Mouse (Mus musculus): ENCODE data around the gene Fads6. TPM values are rescaled to one million over a fixed set of nuclear protein-coding genes. Genes with fewer than 3 reads are reported as not detected.

The Fads6 gene
- polyA plus RNA-seq, 1 experiment from 2014 or later = 3.2 TPM

DNA sequence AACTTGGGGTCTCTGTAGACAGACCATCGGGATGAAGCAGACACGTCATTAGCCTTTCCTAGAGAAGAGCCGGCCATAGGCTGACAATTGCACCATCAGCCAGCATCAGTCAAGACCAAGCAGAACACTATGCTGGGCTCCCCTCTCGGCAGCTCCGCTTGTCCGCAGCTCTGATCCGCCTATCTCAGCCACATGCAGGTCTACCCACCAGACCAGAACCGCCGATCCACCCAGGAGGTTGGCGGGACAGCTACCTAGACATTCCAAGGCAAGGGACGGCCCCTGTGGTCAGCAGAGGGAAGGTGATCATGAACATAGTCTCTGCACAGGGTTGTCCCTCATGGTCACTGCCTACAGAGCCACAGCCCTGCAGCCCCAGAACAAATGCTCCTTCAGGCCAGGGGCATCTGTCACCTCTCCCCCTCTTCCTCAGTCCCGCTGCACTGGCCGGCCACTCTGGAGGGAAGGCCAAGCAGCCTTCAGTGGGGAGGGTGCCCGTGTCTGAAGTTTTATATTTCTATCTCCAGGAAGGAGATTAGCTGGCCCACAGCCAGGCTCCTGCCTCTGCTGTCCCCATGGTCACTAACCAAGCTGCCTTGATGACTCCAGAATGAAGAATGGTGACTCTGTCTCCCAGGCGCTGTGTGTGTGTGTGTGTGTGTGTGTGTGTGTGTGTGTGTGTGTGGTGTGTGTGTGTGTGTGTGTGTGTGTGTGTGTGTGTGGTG lies 63.0 kb downstream of the Fads6 start:
- ATAC-seq (replicated peaks; ENCODE audit: low FRiP score) (no peak), DNase-seq (ENCODE audit: low spot score) (no peak)
- no peaks in the 10 kb centered on the region for H3K27me3 ChIP-seq (replicated peaks; ENCODE audit: control insufficient read depth, insufficient read depth, low read length)
- H3K9me3 ChIP-seq (ENCODE audit: control insufficient read depth, low read length) = no peaks in the 10 kb centered on the region
- H3K4me3 ChIP-seq (ENCODE audit: low read depth, low read length) = no peak overlapping the region
- 81% methylated on average over 15 of the region's 15 CpGs for WGBS
- H3K4me1 ChIP-seq (replicated peaks; ENCODE audit: control insufficient read depth, insufficient read depth, low read length) = peaks cover 34% of the 10 kb centered on the region
- no peak overlapping the region for H3K9ac ChIP-seq (ENCODE audit: low read depth, low read length)
- no peaks in the 10 kb centered on the region for H3K36me3 ChIP-seq (ENCODE audit: control insufficient read depth, insufficient read depth, low read length)
- H3K27ac ChIP-seq (ENCODE audit: low read depth, low read length) = no peak overlapping the region
- H3K4me2 ChIP-seq = no peak overlapping the region

DNA sequence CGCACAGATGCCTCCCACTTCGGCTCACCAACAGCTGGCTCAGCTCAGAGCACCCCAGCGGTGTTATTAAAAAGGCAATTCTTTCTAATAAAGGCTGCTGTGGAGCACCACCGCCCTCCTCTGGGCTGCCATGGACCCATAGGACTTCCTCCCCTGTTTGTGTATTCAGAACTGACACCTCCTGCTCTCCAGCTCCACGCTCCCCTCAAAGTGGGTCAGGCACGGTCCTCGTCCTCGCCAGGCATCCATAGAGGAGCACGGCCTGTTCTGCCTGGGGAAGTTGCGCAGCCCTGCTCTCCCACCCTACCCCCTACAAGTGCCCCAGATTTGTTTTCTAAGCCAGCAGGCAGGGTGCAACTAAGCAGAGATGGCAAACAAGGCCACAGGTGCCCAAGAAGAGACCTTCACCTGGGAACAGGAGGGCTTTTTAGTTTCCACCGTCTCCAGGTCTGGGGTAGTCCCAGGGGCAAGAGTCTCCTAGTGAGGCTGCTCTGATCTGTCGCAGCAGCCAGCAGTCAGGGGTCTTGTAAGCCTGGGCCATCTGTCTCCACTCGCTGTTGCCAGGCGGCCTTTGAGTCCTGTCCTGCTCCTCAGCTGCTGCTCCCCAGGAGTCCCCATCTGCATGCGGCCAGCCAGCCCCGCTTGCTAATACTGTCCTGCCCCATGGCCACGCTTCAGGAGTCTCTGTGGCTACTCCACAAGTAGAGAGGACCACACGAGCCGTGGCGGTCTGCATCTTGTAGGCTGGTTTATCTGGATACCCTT lies 63.8 kb downstream of the Fads6 start:
- no peaks in the 10 kb centered on the region for H3K27me3 ChIP-seq (replicated peaks; ENCODE audit: control insufficient read depth, insufficient read depth, low read length)

DNA sequence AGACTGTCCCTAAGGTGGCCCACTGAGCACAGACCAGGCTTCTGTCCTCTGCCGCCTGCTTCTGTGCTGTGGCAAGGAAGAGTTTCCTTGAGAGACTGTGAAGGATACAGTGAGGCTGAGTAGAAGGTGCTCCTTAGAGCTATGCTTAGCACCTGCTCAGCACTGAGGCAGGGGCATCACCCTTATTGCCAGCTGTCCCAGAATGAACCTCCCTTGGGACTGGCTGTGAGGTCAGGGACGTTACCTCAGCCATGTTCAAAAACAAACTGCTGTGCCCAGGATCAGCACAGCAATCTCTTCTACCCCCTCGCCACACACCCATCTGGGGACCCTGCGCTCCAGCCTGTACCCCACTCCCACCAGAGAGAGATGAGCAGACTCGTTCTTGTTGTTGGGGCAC lies 64.6 kb downstream of the Fads6 start:
- WGBS = 84% methylated on average over 5 of the region's 5 CpGs
- no peak overlapping the region for H3K4me2 ChIP-seq
- no peaks in the 10 kb centered on the region for H3K9me3 ChIP-seq (ENCODE audit: control insufficient read depth, low read length)
- no peak overlapping the region for H3K27ac ChIP-seq (ENCODE audit: low read depth, low read length)
- no peaks in the 10 kb centered on the region for H3K36me3 ChIP-seq (ENCODE audit: control insufficient read depth, insufficient read depth, low read length)
- H3K9ac ChIP-seq (ENCODE audit: low read depth, low read length) = no peak overlapping the region
- DNase-seq (ENCODE audit: low spot score) (no peak), ATAC-seq (replicated peaks; ENCODE audit: low FRiP score) (no peak)
- peaks cover 45% of the 10 kb centered on the region for H3K4me1 ChIP-seq (replicated peaks; ENCODE audit: control insufficient read depth, insufficient read depth, low read length)
- H3K4me3 ChIP-seq (ENCODE audit: low read depth, low read length) = no peak overlapping the region
- no peaks in the 10 kb centered on the region; the same call in 1 of the 2 replicates for H3K27me3 ChIP-seq (replicated peaks; ENCODE audit: control insufficient read depth, insufficient read depth, low read length)

More for the DNA sequence above, 63.8 kb downstream of the Fads6 start:
- Histone ChIP-seq H3K9me3 (ENCODE audit: control insufficient read depth, low read length) (no peaks in the 10 kb centered on the region), H3K27ac (ENCODE audit: low read depth, low read length) (no peak overlapping the region), H3K36me3 (ENCODE audit: control insufficient read depth, insufficient read depth, low read length) (no peaks in the 10 kb centered on the region), H3K4me3 (ENCODE audit: low read depth, low read length) (no peak overlapping the region), H3K4me2 (no peak overlapping the region), H3K4me1 (replicated peaks; ENCODE audit: control insufficient read depth, insufficient read depth, low read length) (peaks cover 37% of the 10 kb centered on the region), H3K9ac (ENCODE audit: low read depth, low read length) (no peak overlapping the region)
- ATAC-seq (replicated peaks; ENCODE audit: low FRiP score) (no peak), DNase-seq (ENCODE audit: low spot score) (no peak)
- 75% methylated on average over 20 of the region's 20 CpGs for WGBS

DNA sequence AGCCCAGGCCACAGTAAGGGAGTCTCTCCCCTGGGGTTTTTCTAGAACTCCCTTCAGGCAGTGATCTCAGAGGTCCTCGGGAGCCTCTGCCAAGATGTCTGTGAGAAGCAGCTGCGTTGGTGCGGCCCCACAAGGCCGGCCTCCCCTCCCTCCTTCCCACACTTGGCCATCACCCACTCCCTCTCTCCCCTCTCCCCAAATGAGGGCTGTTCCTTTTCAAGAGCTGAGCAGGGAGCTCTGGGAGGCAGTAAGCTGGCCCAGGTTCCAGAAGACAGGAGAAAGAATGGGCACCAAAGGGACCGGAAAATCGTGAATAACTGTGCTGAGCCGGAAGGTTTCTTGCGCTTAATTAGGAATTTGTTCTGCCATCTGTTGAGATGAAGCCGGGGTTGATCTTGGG lies 65.5 kb downstream of the Fads6 start:
- no peak overlapping the region; the same call in 1 of the 2 replicates for H3K27ac ChIP-seq (ENCODE audit: low read depth, low read length)
- WGBS = 75% methylated on average over 9 of the region's 9 CpGs
- no peak for DNase-seq (ENCODE audit: low spot score)

DNA sequence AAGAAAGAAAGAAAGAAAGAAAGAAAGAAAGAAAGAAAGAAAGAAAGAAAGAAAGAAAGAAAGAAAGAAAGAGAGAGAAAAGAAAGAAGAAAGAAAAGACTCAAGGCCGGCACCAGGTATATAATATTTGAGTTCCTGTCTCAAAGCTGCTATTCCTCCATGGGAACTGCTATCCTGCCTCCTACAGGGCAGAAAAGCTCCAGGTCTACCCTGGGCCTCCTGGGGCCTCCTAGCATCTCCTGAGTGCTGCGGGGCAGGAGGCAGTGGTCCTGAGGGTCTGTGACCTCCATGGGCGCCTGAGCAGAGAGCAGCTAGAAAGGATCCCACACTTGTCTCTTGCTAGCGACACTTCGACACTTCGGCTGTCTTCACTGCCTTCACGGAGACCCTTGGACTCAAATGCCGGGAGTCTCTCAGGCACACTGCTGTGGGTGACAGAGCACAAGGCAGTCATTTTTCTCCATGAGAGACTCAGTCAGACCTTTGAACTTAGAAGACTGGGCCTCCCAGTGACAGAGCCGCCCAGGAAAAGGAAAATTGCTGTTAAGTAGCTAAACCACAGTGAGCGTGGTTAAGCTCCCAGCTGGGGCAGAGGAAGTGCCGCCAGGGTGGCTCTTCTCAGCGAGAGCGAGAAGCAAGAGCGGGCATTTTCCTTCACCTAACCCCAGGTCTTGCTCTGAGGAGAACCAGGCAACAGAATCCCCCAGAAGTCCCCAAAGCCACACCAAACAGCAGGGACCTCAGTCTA lies 66.1 kb downstream of the Fads6 start:
- Histone ChIP-seq H3K9ac (ENCODE audit: low read depth, low read length) (no peak overlapping the region), H3K27me3 (replicated peaks; ENCODE audit: control insufficient read depth, insufficient read depth, low read length) (no peaks in the 10 kb centered on the region; the same call in 1 of the 2 replicates), H3K9me3 (ENCODE audit: control insufficient read depth, low read length) (no peaks in the 10 kb centered on the region), H3K36me3 (ENCODE audit: control insufficient read depth, insufficient read depth, low read length) (no peaks in the 10 kb centered on the region), H3K27ac (ENCODE audit: low read depth, low read length) (peak overlapping the region; percentile 52; the same call in 1 of the 2 replicates), H3K4me3 (ENCODE audit: low read depth, low read length) (no peak overlapping the region), H3K4me2 (no peak overlapping the region), H3K4me1 (replicated peaks; ENCODE audit: control insufficient read depth, insufficient read depth, low read length) (peaks cover 54% of the 10 kb centered on the region)
- WGBS = 46% methylated on average over 14 of the region's 14 CpGs
- ATAC-seq (replicated peaks; ENCODE audit: low FRiP score) = no peak
- no peak for DNase-seq (ENCODE audit: low spot score)

More for the DNA sequence above, 65.5 kb downstream of the Fads6 start:
- H3K27me3 ChIP-seq (replicated peaks; ENCODE audit: control insufficient read depth, insufficient read depth, low read length) = no peaks in the 10 kb centered on the region; the same call in 1 of the 2 replicates
- no peak overlapping the region for H3K4me2 ChIP-seq
- ATAC-seq (replicated peaks; ENCODE audit: low FRiP score) = no peak
- H3K9ac ChIP-seq (ENCODE audit: low read depth, low read length) = no peak overlapping the region
- no peaks in the 10 kb centered on the region for H3K36me3 ChIP-seq (ENCODE audit: control insufficient read depth, insufficient read depth, low read length)
- H3K4me1 ChIP-seq (replicated peaks; ENCODE audit: control insufficient read depth, insufficient read depth, low read length) = peaks cover 53% of the 10 kb centered on the region
- H3K9me3 ChIP-seq (ENCODE audit: control insufficient read depth, low read length) = no peaks in the 10 kb centered on the region
- H3K4me3 ChIP-seq (ENCODE audit: low read depth, low read length) = no peak overlapping the region

Small RNAs within 50 kb of the gene (microRNA-seq; reads per million reads assigned to microRNA genes)
- not detected for gene Gm25837 (ENCODE audit: borderline number of aligned reads)

Other genes with a start within 250 kb of the Fads6 start
- gene Cd300ld3, start 249.3 kb downstream of the Fads6 start, polyA plus RNA-seq (2014; fragmentation: Nextera tagmentation; extraction: Ambion mirVana) = not detected in 2 replicates
- 0.33 and 0.56 TPM in 2 replicates for gene Cd300e, start 235.5 kb downstream of the Fads6 start, polyA plus RNA-seq (2014; fragmentation: Nextera tagmentation; extraction: Ambion mirVana)
- 6.3 and 7.9 TPM in 2 replicates for gene Rab37, start 206.2 kb downstream of the Fads6 start, polyA plus RNA-seq (2014; fragmentation: Nextera tagmentation; extraction: Ambion mirVana)
- 0.63 and 0.86 TPM in 2 replicates for gene Cd300lf, start 163.7 kb downstream of the Fads6 start, polyA plus RNA-seq (2014; fragmentation: Nextera tagmentation; extraction: Ambion mirVana)
- gene Slc9a3r1, start 134.3 kb downstream of the Fads6 start, polyA plus RNA-seq (2014; fragmentation: Nextera tagmentation; extraction: Ambion mirVana) = 117 and 121 TPM in 2 replicates
- gene Tmem104, start 110.2 kb downstream of the Fads6 start, polyA plus RNA-seq (2014; fragmentation: Nextera tagmentation; extraction: Ambion mirVana) = 10.8 and 13.1 TPM in 2 replicates
- 17.0 and 20.1 TPM in 2 replicates for gene Nat9, start 109.8 kb downstream of the Fads6 start, polyA plus RNA-seq (2014; fragmentation: Nextera tagmentation; extraction: Ambion mirVana)
- gene Grin2c, start 30.4 kb downstream of the Fads6 start, polyA plus RNA-seq (2014; fragmentation: Nextera tagmentation; extraction: Ambion mirVana) = 0.75 and 0.89 TPM in 2 replicates
- gene Fdxr, start 20.6 kb downstream of the Fads6 start, polyA plus RNA-seq (2014; fragmentation: Nextera tagmentation; extraction: Ambion mirVana) = 25.0 and 25.7 TPM in 2 replicates
- gene Otop2, start 9.5 kb upstream of the Fads6 start, polyA plus RNA-seq (2014; fragmentation: Nextera tagmentation; extraction: Ambion mirVana) = not detected in 2 replicates
- gene Ush1g, start 24.4 kb upstream of the Fads6 start, polyA plus RNA-seq (2014; fragmentation: Nextera tagmentation; extraction: Ambion mirVana) = 0.52 and 0.64 TPM in 2 replicates
- gene Otop3, start 37.1 kb upstream of the Fads6 start, polyA plus RNA-seq (2014; fragmentation: Nextera tagmentation; extraction: Ambion mirVana) = not detected in 2 replicates
- gene Hid1, start 70.1 kb upstream of the Fads6 start, polyA plus RNA-seq (2014; fragmentation: Nextera tagmentation; extraction: Ambion mirVana) = 2.2 and 3.4 TPM in 2 replicates
- 6.2 and 6.9 TPM in 2 replicates for gene Cdr2l, start 84.3 kb upstream of the Fads6 start, polyA plus RNA-seq (2014; fragmentation: Nextera tagmentation; extraction: Ambion mirVana)
- gene Mrpl58, start 106.1 kb upstream of the Fads6 start, polyA plus RNA-seq (2014; fragmentation: Nextera tagmentation; extraction: Ambion mirVana) = 165 TPM in 2 replicates
- 835 and 884 TPM in 2 replicates for gene Atp5h, start 122.3 kb upstream of the Fads6 start, polyA plus RNA-seq (2014; fragmentation: Nextera tagmentation; extraction: Ambion mirVana)
- gene Kctd2, start 122.5 kb upstream of the Fads6 start, polyA plus RNA-seq (2014; fragmentation: Nextera tagmentation; extraction: Ambion mirVana) = 8.4 and 8.9 TPM in 2 replicates
- 0.18 and 0.27 TPM in 2 replicates for gene Trim80, start 142.9 kb upstream of the Fads6 start, polyA plus RNA-seq (2014; fragmentation: Nextera tagmentation; extraction: Ambion mirVana)
- gene Slc16a5, start 164.8 kb upstream of the Fads6 start, polyA plus RNA-seq (2014; fragmentation: Nextera tagmentation; extraction: Ambion mirVana) = not detected in 2 replicates
- 5.7 and 6.0 TPM in 2 replicates for gene Armc7, start 178.0 kb upstream of the Fads6 start, polyA plus RNA-seq (2014; fragmentation: Nextera tagmentation; extraction: Ambion mirVana)
- gene Nt5c, start 194.2 kb upstream of the Fads6 start, polyA plus RNA-seq (2014; fragmentation: Nextera tagmentation; extraction: Ambion mirVana) = 96.8 and 105 TPM in 2 replicates
- 435 and 437 TPM in 2 replicates for gene Jpt1, start 216.7 kb upstream of the Fads6 start, polyA plus RNA-seq (2014; fragmentation: Nextera tagmentation; extraction: Ambion mirVana)
- gene Sumo2, start 238.6 kb upstream of the Fads6 start, polyA plus RNA-seq (2014; fragmentation: Nextera tagmentation; extraction: Ambion mirVana) = 874 and 889 TPM in 2 replicates